Mouse (Mus musculus): Measurements from ENCODE around the gene Gpam.

Gene Gpam

GRCm38 (mm10) chr19:55100227-55101140, 26.6 kb downstream of the Gpam start:
- no peak for DNase-seq

- DNase-seq, result peak; percentile 50 to 63
These were observed 27.6 kb downstream of the Gpam start for GRCm38 (mm10) chr19:55099184-55100160.

GRCm38 (mm10) chr19:55098409-55099183, 28.4 kb downstream of the Gpam start:
- DNase-seq, result peak in 1 of 2 experiments; percentile 48

GRCm38 (mm10) chr19:55097396-55097967, 29.6 kb downstream of the Gpam start:
- no peak for DNase-seq

GRCm38 (mm10) chr19:55096666-55097065, 30.4 kb downstream of the Gpam start:
- DNase-seq, result no peak

- no peak for DNase-seq
These were observed 31.5 kb downstream of the Gpam start for GRCm38 (mm10) chr19:55095547-55095946.

- DNase-seq, result no peak
These were observed 35.2 kb downstream of the Gpam start for GRCm38 (mm10) chr19:55091602-55092413.

GRCm38 (mm10) chr19:55090885-55091284, 36.2 kb downstream of the Gpam start:
- no peak for DNase-seq

- no peak for DNase-seq
These were observed 36.9 kb downstream of the Gpam start for GRCm38 (mm10) chr19:55090142-55090541.

GRCm38 (mm10) chr19:55087776-55088175, 39.3 kb downstream of the Gpam start:
- no peak for DNase-seq

GRCm38 (mm10) chr19:55085857-55086185, 41.2 kb downstream of the Gpam start:
- no peak for DNase-seq

- no peak for DNase-seq
These were observed 41.8 kb downstream of the Gpam start for GRCm38 (mm10) chr19:55084971-55085856.

- DNase-seq, result no peak
These were observed 50.2 kb downstream of the Gpam start for GRCm38 (mm10) chr19:55076822-55077221.

GRCm38 (mm10) chr19:55073004-55073403, 54.0 kb downstream of the Gpam start:
- no peak for DNase-seq

GRCm38 (mm10) chr19:55069054-55069453, 58.0 kb downstream of the Gpam start:
- DNase-seq, result no peak

- DNase-seq, result no peak
These were observed 63.8 kb downstream of the Gpam start for GRCm38 (mm10) chr19:55063272-55063671.

- no peak for DNase-seq
These were observed 64.5 kb downstream of the Gpam start for GRCm38 (mm10) chr19:55062501-55062900.

GRCm38 (mm10) chr19:55061951-55062350, 65.1 kb downstream of the Gpam start:
- DNase-seq, result no peak

GRCm38 (mm10) chr19:55061447-55061901, 65.6 kb downstream of the Gpam start:
- DNase-seq, result no peak

GRCm38 (mm10) chr19:55060964-55061363, 66.1 kb downstream of the Gpam start:
- DNase-seq, result peak in 1 of 2 experiments; percentile 6

Measured in thymus, adult 18-20 months (tissue).